Mouse (Mus musculus) forebrain, embryonic 14.5 days (tissue): ENCODE measurements at regions not wholly inside any gene's neighbourhood (a gene's known extent, or its start where the extent isn't known, plus 50 kb on each side); places are given as distances from the start of the nearest gene placed in this dataset.
A peak's percentile ranks its signal among the peaks of the same experiment; 100 is the strongest.

ENCODE experiments used
- ATAC-seq: fragments of 200-750 bp; cut with Nextera tagmentation; 2 replicates; pipeline ENCODE4 v1.8.0; 2017; ENCODE audit warnings: mild to moderate bottlenecking, moderate library complexity
- DNase-seq: peaks from one replicate; pipeline ENCODE4 v3.0.0-alpha.2; 2015; ENCODE audit warnings: low spot score
- H3K27ac ChIP-seq: fragments of 300-500 bp; sonication (generic); 2 replicates; pipeline ENCODE4 v1.5.1; 2014; ENCODE audit warnings: low read depth, mild to moderate bottlenecking, control low read depth, low read length, moderate library complexity
- H3K27me3 ChIP-seq: fragments of 300-500 bp; sonication (generic); replicated peaks from 2 replicates; pipeline ENCODE4 v1.6.1; 2014; ENCODE audit warnings: low read length, control low read depth, mixed read lengths; ENCODE audit not compliant: control insufficient read depth, insufficient read depth
- H3K36me3 ChIP-seq: fragments of 300-500 bp; sonication (generic); 2 replicates; pipeline ENCODE4 v1.6.1; 2014; ENCODE audit warnings: low read length, control low read depth; ENCODE audit not compliant: control insufficient read depth, insufficient read depth
- H3K4me1 ChIP-seq: fragments of 300-500 bp; sonication (generic); 2 replicates; pipeline ENCODE4 v1.6.1; 2014; ENCODE audit warnings: antibody characterized with exemption, low read length, control low read depth; ENCODE audit not compliant: control insufficient read depth, insufficient read depth
- H3K4me2 ChIP-seq: fragments of 300-500 bp; sonication (generic); 2 replicates; pipeline ENCODE4 v1.6.1; 2014; ENCODE audit warnings: mild to moderate bottlenecking, control low read depth, low read length
- H3K4me3 ChIP-seq: fragments of 300-500 bp; sonication (generic); 2 replicates; pipeline ENCODE4 v1.5.1; 2014; ENCODE audit warnings: low read depth, low read length, control low read depth
- H3K9ac ChIP-seq: fragments of 300-500 bp; sonication (generic); 2 replicates; pipeline ENCODE4 v1.6.1; 2014; ENCODE audit warnings: mild to moderate bottlenecking, low read length, control low read depth, moderate library complexity
- H3K9me3 ChIP-seq: fragments of 300-500 bp; sonication (generic); replicated peaks from 2 replicates; pipeline ENCODE4 v1.6.1; 2016; ENCODE audit warnings: low read length, control low read depth, mixed read lengths; ENCODE audit not compliant: control insufficient read depth
- WGBS: fragments of 180-500 bp; shearing (Covaris S2); extraction: QIAGEN DNeasy Blood & Tissue Kit; methylation state at CpG from one replicate; pipeline ENCODE4 v1.1.7; 2014; 5-methylcytosine and 5-hydroxymethylcytosine counted together

DNA sequence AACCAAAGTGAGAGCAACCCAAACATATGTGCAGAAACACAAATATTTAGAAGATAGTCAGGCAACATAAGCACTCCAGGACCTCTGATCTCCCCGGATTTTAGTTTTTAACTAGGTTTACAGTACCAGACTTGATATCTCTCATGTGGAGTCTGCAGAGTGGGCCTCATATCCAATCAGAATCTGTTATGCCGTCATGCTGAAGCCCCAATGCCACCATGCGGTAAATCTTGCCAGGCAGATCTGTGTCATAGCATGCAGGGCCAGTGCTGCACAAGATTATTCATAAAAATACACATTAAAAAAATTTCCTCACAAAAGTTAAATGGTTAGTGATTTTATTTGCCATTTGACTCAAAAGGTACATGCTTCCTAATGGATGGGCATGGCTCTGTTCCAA is 106.9 kb upstream of the Ccser1 start:
- H3K4me1 ChIP-seq: peaks cover 5% of the 10 kb centered on the region
- ATAC-seq (no peak), DNase-seq (no peak)
- no peak overlapping the region for H3K9ac ChIP-seq
- H3K27ac ChIP-seq: no peak overlapping the region
- H3K36me3 ChIP-seq: no peaks in the 10 kb centered on the region
- WGBS: 77% methylated on average over 3 of the region's 3 CpGs
- H3K27me3 ChIP-seq: no peaks in the 10 kb centered on the region
- H3K9me3 ChIP-seq: no peaks in the 10 kb centered on the region
- no peak overlapping the region for H3K4me3 ChIP-seq
- H3K4me2 ChIP-seq: no peak overlapping the region

DNA sequence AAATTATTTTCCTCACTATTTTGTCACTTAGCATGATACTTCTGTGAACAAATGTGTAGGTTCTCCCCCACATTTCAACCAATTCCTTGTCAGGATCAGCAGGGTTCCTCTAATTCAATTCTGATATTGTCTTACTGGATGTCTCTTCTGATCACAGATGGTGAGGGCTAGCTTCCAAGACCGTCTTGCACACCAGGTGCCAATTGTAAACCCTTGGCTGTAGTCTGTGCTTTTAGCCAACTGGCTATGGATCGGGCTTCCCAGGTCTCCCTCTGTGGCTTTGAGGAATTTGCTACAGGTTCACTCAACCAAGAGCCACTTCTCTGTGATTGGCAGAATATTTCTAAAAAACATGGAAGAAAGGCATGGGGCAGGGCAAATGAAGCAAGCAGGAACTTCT is 106.3 kb upstream of the Ccser1 start:
- DNase-seq (peak; percentile 84), ATAC-seq (peak; percentile 80)
- no peak overlapping the region for H3K9ac ChIP-seq
- H3K4me2 ChIP-seq: no peak overlapping the region
- no peaks in the 10 kb centered on the region for H3K9me3 ChIP-seq
- H3K27me3 ChIP-seq: no peaks in the 10 kb centered on the region
- no peak overlapping the region for H3K27ac ChIP-seq
- no peaks in the 10 kb centered on the region for H3K36me3 ChIP-seq
- WGBS: 48% methylated on average over 2 of the region's 2 CpGs
- H3K4me3 ChIP-seq: no peak overlapping the region
- peaks cover 5% of the 10 kb centered on the region for H3K4me1 ChIP-seq

DNA sequence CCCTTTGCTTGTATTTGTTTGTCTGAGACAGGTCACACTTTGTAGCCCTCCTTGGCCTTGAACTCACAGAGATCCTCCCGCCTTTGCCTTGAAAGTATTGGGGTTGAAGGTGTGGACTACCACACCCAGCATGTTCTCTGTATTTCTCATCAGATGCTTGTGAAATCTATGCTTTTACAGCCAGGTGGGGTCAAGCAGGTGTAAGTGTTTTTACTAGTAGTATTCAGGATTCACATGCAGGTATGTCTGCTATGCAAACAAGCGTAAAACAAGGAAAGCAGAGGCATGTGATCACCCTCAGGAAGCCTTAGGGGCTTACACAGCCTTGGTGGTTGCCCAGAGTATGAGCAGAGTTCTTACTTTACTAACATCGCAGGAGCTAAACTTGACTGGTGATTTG is 105.4 kb upstream of the Ccser1 start:
- Histone ChIP-seq H3K36me3 (no peaks in the 10 kb centered on the region), H3K4me2 (no peak overlapping the region), H3K9ac (no peak overlapping the region), H3K4me3 (no peak overlapping the region), H3K9me3 (no peaks in the 10 kb centered on the region), H3K4me1 (peaks cover 5% of the 10 kb centered on the region), H3K27ac (no peak overlapping the region), H3K27me3 (no peaks in the 10 kb centered on the region)
- no peak for DNase-seq
- no peak for ATAC-seq
- WGBS: 96% methylated on average over 3 of the region's 3 CpGs

DNA sequence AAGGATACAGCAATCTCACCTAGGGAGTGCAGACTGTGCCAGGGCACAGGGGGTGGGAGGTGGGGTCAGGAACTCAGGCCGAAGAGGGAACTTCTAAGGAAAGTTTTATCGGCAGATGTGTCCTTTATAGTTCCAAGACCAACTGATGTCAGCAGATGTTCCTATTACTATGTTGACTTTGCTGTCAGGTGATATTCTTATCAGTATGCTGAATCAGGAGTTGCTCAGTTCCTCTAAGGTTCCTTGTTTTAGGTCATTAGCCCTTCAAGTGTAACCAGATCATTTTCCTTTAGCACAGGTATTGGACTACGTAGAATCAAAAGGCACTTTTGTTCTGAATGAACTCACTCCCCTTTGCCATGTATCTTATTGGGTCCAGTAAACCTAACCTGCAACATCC is 101.6 kb upstream of the Ccser1 start:
- 89% methylated on average over 3 of the region's 3 CpGs for WGBS

DNA sequence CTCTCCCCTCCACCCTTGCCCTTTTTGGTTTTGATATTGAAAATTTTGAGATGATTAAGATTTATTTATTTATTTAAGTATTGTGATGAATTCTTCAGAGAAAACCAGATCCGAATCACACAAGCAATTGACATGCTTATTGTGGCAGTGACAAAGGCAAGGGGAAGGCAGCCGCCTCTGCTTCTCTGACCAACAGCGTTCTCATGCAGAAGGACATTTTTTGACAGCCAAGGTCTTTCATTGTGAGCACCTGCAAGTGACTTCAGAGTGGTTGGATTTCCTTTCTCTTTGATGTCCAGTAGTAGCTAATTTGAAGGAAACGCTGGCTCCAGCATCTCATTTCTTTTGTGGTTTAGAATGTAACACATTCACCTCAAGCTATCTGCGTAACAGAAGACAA is 99.5 kb upstream of the Ccser1 start:
- H3K27ac ChIP-seq: no peak overlapping the region
- H3K4me2 ChIP-seq: no peak overlapping the region
- DNase-seq (no peak), ATAC-seq (no peak)
- no peak overlapping the region for H3K4me3 ChIP-seq
- H3K9ac ChIP-seq: no peak overlapping the region
- 40% methylated on average over 5 of the region's 5 CpGs for WGBS
- no peaks in the 10 kb centered on the region for H3K9me3 ChIP-seq
- no peaks in the 10 kb centered on the region for H3K36me3 ChIP-seq
- H3K27me3 ChIP-seq: no peaks in the 10 kb centered on the region
- no peaks in the 10 kb centered on the region for H3K4me1 ChIP-seq

More for the DNA sequence above, 101.6 kb upstream of the Ccser1 start:
- H3K4me2 ChIP-seq: no peak overlapping the region
- H3K9me3 ChIP-seq: no peaks in the 10 kb centered on the region
- no peak overlapping the region for H3K4me3 ChIP-seq
- no peak overlapping the region for H3K27ac ChIP-seq
- no peak overlapping the region for H3K9ac ChIP-seq
- ATAC-seq (no peak), DNase-seq (no peak)
- peaks cover 5% of the 10 kb centered on the region for H3K4me1 ChIP-seq
- no peaks in the 10 kb centered on the region for H3K36me3 ChIP-seq
- no peaks in the 10 kb centered on the region for H3K27me3 ChIP-seq

DNA sequence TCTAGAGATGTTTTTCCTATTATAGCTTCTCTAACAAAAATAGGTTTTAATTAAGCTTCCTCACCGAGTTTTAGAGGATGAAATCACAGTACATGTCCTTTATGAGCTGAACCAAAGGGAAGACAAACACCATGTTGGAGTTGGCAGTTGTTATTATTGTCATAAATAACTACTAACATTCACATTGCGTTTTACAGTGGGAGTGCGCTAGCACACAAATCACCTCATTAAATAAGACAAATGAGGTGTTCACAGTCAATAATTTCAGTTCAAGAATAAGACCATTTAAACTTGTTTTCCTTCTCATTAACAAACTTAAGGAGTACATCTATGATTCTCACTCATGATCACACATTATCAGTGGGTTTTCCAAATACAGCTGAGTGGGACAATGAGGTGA is 96.8 kb upstream of the Ccser1 start:
- Histone ChIP-seq H3K9ac (no peak overlapping the region), H3K4me2 (no peak overlapping the region), H3K4me3 (no peak overlapping the region), H3K36me3 (no peaks in the 10 kb centered on the region), H3K4me1 (no peaks in the 10 kb centered on the region), H3K27ac (no peak overlapping the region), H3K9me3 (no peaks in the 10 kb centered on the region), H3K27me3 (no peaks in the 10 kb centered on the region)
- 62% methylated on average over 3 of the region's 3 CpGs for WGBS
- ATAC-seq: no peak
- DNase-seq: no peak

DNA sequence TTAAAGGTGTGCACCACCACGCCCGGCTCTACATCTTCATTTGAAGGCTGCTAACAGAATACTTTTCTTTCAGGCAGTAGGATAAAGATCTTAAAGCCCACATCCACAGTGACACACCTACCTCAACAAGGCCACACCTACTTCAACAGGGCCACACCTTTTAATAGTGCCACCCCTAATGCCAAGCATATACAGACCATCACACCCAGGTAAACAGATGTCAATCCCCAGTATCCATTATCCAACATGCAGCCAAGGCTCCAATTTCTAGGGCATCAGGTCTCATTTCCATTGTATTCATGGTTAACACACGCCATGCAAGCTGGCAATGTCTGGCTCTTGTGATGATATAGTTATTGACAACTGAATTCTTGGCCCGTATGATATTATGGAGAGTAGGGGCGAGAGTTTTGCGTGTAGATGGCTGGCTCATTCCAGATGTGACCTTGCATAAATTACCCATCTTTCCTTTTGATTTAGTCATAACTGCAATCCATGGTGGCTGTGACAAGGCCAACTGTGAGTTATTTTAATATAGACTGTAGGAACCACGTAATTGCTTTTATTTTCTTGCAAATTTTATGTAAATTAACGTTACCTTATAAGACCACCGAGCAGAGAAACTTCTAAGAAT is 80.7 kb upstream of the Ccser1 start:
- peak; percentile 63 for ATAC-seq
- WGBS: 36% methylated on average over 9 of the region's 9 CpGs
- H3K9me3 ChIP-seq: no peaks in the 10 kb centered on the region
- no peak overlapping the region for H3K27ac ChIP-seq
- no peaks in the 10 kb centered on the region for H3K27me3 ChIP-seq
- DNase-seq: no peak
- H3K4me1 ChIP-seq: 0 out of 2 replicates have a peak, but pooled peaks cover 8% of the 10 kb centered on the region
- no peak overlapping the region for H3K4me3 ChIP-seq
- H3K9ac ChIP-seq: no peak overlapping the region
- H3K36me3 ChIP-seq: no peaks in the 10 kb centered on the region
- H3K4me2 ChIP-seq: no peak overlapping the region

DNA sequence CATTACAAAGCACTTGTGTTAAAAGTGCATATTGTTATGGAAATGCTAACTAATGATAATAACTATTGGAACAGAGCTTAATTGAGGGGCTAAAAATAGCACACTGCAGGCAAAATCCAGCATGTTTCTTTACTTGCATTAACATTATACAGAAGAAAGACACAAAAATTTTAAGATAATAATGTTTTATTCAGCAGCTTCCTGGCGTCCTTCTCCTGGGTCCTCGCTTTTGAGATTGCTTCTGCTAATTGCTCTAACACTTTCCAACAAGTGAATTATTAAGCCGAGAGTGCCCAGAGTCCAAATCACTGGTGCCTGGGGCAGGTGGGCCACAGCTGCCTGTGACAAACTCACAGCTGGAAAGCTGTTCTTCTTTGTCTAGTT is 80.2 kb upstream of the Ccser1 start:
- Histone ChIP-seq H3K27ac (0 out of 2 replicates have a peak overlapping the region, but pooled peaks have one; percentile 39), H3K4me1 (0 out of 2 replicates have a peak, but pooled peaks cover 8% of the 10 kb centered on the region), H3K27me3 (no peaks in the 10 kb centered on the region), H3K4me2 (no peak overlapping the region), H3K9ac (no peak overlapping the region), H3K36me3 (no peaks in the 10 kb centered on the region), H3K4me3 (no peak overlapping the region), H3K9me3 (no peaks in the 10 kb centered on the region)
- DNase-seq (peak; percentile 75), ATAC-seq (peak; percentile 70)
- WGBS: 4% methylated on average over 3 of the region's 3 CpGs

DNA sequence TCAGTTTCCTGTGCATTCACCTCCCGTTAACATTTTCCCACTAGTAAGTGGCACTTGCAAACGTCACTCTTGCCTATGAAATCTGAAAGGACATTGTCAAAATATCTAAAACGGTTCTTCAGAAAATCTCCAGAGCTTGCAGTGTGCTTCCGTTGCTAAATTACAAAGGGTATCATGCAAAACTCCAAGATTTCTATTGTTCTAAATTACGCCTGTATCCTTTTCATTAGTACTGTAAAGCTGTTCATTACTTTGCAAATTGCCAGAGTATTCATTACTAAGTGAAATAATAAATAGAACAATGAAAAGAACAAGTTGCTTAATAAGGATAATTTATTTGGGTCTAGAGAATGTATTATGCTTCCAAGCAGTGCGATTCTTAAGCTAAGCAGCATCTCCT is 78.2 kb upstream of the Ccser1 start:
- ATAC-seq: peak; percentile 58
- no peak overlapping the region for H3K4me3 ChIP-seq
- H3K27me3 ChIP-seq: no peaks in the 10 kb centered on the region
- WGBS: 14% methylated on average over 6 of the region's 6 CpGs
- no peak overlapping the region for H3K9ac ChIP-seq
- no peak overlapping the region for H3K4me2 ChIP-seq
- no peaks in the 10 kb centered on the region for H3K36me3 ChIP-seq
- H3K27ac ChIP-seq: no peak overlapping the region
- H3K9me3 ChIP-seq: no peaks in the 10 kb centered on the region
- 0 out of 2 replicates have a peak, but pooled peaks cover 8% of the 10 kb centered on the region for H3K4me1 ChIP-seq
- DNase-seq: peak; percentile 45
